Mouse (Mus musculus) bone marrow macrophage, adult 2 months (primary cell): ENCODE measurements at regions not wholly inside any gene's neighbourhood (a gene's known extent, or its start where the extent isn't known, plus 50 kb on each side); places are given as distances from the start of the nearest gene placed in this dataset.

ENCODE experiments used
- CTCF ChIP-seq: IDR thresholded peaks from 2 replicates; pipeline ENCODE4 v1.5.1; 2012; ENCODE audit warnings: low read depth, mild to moderate bottlenecking, low read length, moderate library complexity
- POLR2A ChIP-seq: IDR thresholded peaks from 2 replicates; pipeline ENCODE4 v1.6.1; 2012; ENCODE audit warnings: mild to moderate bottlenecking, low read depth, low read length, borderline replicate concordance

DNA sequence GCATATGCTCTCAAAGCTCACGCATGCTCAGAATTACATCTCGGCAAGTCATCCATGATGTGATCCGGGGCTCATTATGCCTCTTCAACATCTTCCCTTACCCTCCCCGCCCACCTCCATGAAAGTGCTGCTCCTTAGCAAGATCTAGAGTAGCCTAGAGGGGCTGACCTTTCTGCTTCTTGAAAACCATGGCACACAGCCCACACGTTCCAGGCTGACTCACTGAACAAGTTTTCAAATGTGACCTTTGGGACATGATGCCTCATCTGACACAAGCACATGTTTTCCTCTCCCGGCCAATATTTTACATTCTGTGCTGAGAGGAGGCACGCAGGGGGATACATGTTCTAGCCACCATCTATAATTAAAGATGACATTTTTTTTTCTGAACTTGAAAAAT lies 340.1 kb upstream of the Cdh11 start:
- TF ChIP-seq POLR2A (no peak), CTCF (no peak)
